Mouse (Mus musculus) stomach, postnatal 0 days (tissue): Measurements from ENCODE around the gene Adgrd1.

Source experiments
- CTCF ChIP-seq: IDR thresholded peaks from 2 replicates; pipeline ENCODE4 v1.5.1; 2016; ENCODE audit warnings: antibody characterized with exemption, low read depth, mild to moderate bottlenecking, moderate library complexity
- EP300 ChIP-seq: optimal IDR thresholded peaks from 2 replicates; pipeline ENCODE3; 2016; ENCODE audit warnings: antibody characterized with exemption

DNA sequence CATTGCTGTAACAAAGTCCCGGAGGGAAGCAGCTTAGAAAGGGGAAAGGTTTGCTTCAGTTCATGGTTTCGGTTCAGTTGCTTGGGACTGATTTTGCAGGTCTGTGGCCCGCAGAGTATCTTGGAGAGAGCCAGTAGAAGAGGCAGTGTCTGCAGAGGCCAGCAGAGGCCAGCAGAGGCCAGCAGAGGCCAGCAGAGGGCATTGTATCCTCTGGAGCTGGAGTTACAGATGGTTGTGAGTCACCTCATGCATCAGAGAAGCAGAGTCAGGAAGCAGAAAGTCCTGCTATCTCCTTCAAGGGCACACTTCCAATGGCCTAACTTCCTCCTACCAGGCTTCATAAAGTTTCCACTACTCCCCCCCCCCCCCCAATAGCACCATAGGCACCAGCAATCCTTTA lies 37.4 kb upstream of the Adgrd1 start:
- TF ChIP-seq CTCF (peak; percentile 44), EP300 (no peak)
